Mouse (Mus musculus) gastrocnemius, postnatal 4 days (tissue): ENCODE measurements at regions not wholly inside any gene's neighbourhood (a gene's known extent, or its start where the extent isn't known, plus 50 kb on each side); places are given as distances from the start of the nearest gene placed in this dataset.

Source experiments
- DNase-seq, 2 experiments: peaks; one replicate each; pipeline ENCODE4 v3.0.0; 2021 to 2022; ENCODE audit warnings: low spot score in 2 of 2, mixed read lengths in 2 of 2

- no peak for DNase-seq
Measured at GRCm38 (mm10) chr14:62166596-62166995, 125.8 kb upstream of the Rnaseh2b start.

GRCm38 (mm10) chr14:62167090-62167489, 125.3 kb upstream of the Rnaseh2b start:
- no peak for DNase-seq

GRCm38 (mm10) chr14:62168711-62169110, 123.7 kb upstream of the Rnaseh2b start:
- no peak for DNase-seq

- no peak for DNase-seq
Measured at GRCm38 (mm10) chr14:62170385-62170784, 122.0 kb upstream of the Rnaseh2b start.

- DNase-seq = no peak
Measured at GRCm38 (mm10) chr14:62171256-62172047, 120.9 kb upstream of the Rnaseh2b start.

- DNase-seq = peak in 1 of 2 experiments; percentile 38
Measured at GRCm38 (mm10) chr14:62173835-62174530, 118.4 kb upstream of the Rnaseh2b start.

- no peak for DNase-seq
Measured at GRCm38 (mm10) chr14:62175384-62176048, 116.9 kb upstream of the Rnaseh2b start.

- DNase-seq = peak; percentile 31 to 59
Measured at GRCm38 (mm10) chr14:62177509-62177908, 114.9 kb upstream of the Rnaseh2b start.

GRCm38 (mm10) chr14:62187360-62187759, 105.0 kb upstream of the Rnaseh2b start:
- no peak for DNase-seq

GRCm38 (mm10) chr14:62188147-62188885, 104.1 kb upstream of the Rnaseh2b start:
- DNase-seq = no peak

- DNase-seq = no peak
Measured at GRCm38 (mm10) chr14:62191624-62192023, 100.8 kb upstream of the Rnaseh2b start.

- DNase-seq = no peak
Measured at GRCm38 (mm10) chr14:62192814-62193213, 99.6 kb upstream of the Rnaseh2b start.

- DNase-seq = no peak
Measured at GRCm38 (mm10) chr14:62193371-62193770, 99.0 kb upstream of the Rnaseh2b start.

- no peak for DNase-seq
Measured at GRCm38 (mm10) chr14:62196776-62197175, 95.6 kb upstream of the Rnaseh2b start.

GRCm38 (mm10) chr14:62198476-62199190, 93.8 kb upstream of the Rnaseh2b start:
- no peak for DNase-seq

GRCm38 (mm10) chr14:62215071-62215470, 77.3 kb upstream of the Rnaseh2b start:
- DNase-seq = no peak

GRCm38 (mm10) chr14:62216995-62217394, 75.4 kb upstream of the Rnaseh2b start:
- no peak for DNase-seq

- no peak for DNase-seq
Measured at GRCm38 (mm10) chr14:62217971-62218370, 74.4 kb upstream of the Rnaseh2b start.

GRCm38 (mm10) chr14:62218716-62219115, 73.7 kb upstream of the Rnaseh2b start:
- DNase-seq = no peak

GRCm38 (mm10) chr14:62220770-62221169, 71.6 kb upstream of the Rnaseh2b start:
- no peak for DNase-seq
